Mouse (Mus musculus): Measurements from ENCODE around the gene Lrig1. TPM values are rescaled to one million over a fixed set of nuclear protein-coding genes. Genes with fewer than 3 reads are reported as not detected.

Lrig1 gene
- polyA plus RNA-seq, 1 experiment from 2014 or later: 8.0 TPM

GRCm38 (mm10) chr6:94697423-94697822 is 2.5 kb downstream of the Lrig1 start:
- no peak overlapping the region for H3K27ac ChIP-seq
- H3K4me3 ChIP-seq: 0 out of 2 replicates have a peak overlapping the region, but pooled peaks have one; percentile 3
- ATAC-seq (replicated peaks; ENCODE audit: insufficient number of reproducible peaks, insufficient read depth, low FRiP score, low read depth): no peak
- H3K9me3 ChIP-seq (replicated peaks): no peaks in the 10 kb centered on the region
- no peaks in the 10 kb centered on the region for H3K36me3 ChIP-seq
- no peaks in the 10 kb centered on the region for H3K27me3 ChIP-seq
- H3K4me2 ChIP-seq: peak overlapping the region; percentile 85
- H3K9ac ChIP-seq: no peak overlapping the region
- 61% methylated on average over 1 of the region's 1 CpGs for WGBS
- peaks cover 62% of the 10 kb centered on the region for H3K4me1 ChIP-seq (replicated peaks)

- H3K9me3 ChIP-seq (replicated peaks): no peaks in the 10 kb centered on the region
- no peak overlapping the region for H3K9ac ChIP-seq
- H3K4me2 ChIP-seq: peak overlapping the region; percentile 85; the same call in 1 of the 2 replicates
- no peak overlapping the region for H3K27ac ChIP-seq
- no peak for ATAC-seq (replicated peaks; ENCODE audit: insufficient number of reproducible peaks, insufficient read depth, low FRiP score, low read depth)
- 62% methylated on average over 10 of the region's 10 CpGs for WGBS
- peaks cover 67% of the 10 kb centered on the region for H3K4me1 ChIP-seq (replicated peaks)
- 0 out of 2 replicates have a peak overlapping the region, but pooled peaks have one; percentile 3 for H3K4me3 ChIP-seq
- H3K36me3 ChIP-seq: no peaks in the 10 kb centered on the region
- H3K27me3 ChIP-seq: no peaks in the 10 kb centered on the region
Observed at GRCm38 (mm10) chr6:94696182-94697080, 3.5 kb downstream of the Lrig1 start.

- Histone ChIP-seq H3K9me3 (replicated peaks) (no peaks in the 10 kb centered on the region), H3K27ac (0 out of 2 replicates have a peak overlapping the region, but pooled peaks have one; percentile 17), H3K4me2 (peak overlapping the region; percentile 4; the same call in 1 of the 2 replicates), H3K4me3 (no peak overlapping the region), H3K4me1 (replicated peaks) (peaks cover 73% of the 10 kb centered on the region), H3K36me3 (no peaks in the 10 kb centered on the region), H3K9ac (no peak overlapping the region), H3K27me3 (no peaks in the 10 kb centered on the region)
- no peak for ATAC-seq (replicated peaks; ENCODE audit: insufficient number of reproducible peaks, insufficient read depth, low FRiP score, low read depth)
- WGBS: 52% methylated on average over 9 of the region's 9 CpGs
Observed at GRCm38 (mm10) chr6:94695121-94695930, 4.6 kb downstream of the Lrig1 start.

- H3K36me3 ChIP-seq: no peaks in the 10 kb centered on the region
- H3K27ac ChIP-seq: peak overlapping the region; percentile 36; the same call in 1 of the 2 replicates
- H3K27me3 ChIP-seq: no peaks in the 10 kb centered on the region
- ATAC-seq (replicated peaks; ENCODE audit: insufficient number of reproducible peaks, insufficient read depth, low FRiP score, low read depth): no peak
- no peak overlapping the region for H3K9ac ChIP-seq
- 25% methylated on average over 1 of the region's 1 CpGs for WGBS
- no peak overlapping the region for H3K4me3 ChIP-seq
- H3K9me3 ChIP-seq (replicated peaks): no peaks in the 10 kb centered on the region
- peak overlapping the region; percentile 4; the same call in 1 of the 2 replicates for H3K4me2 ChIP-seq
- H3K4me1 ChIP-seq (replicated peaks): peaks cover 77% of the 10 kb centered on the region
Observed at GRCm38 (mm10) chr6:94694481-94694880, 5.5 kb downstream of the Lrig1 start.

GRCm38 (mm10) chr6:94693091-94693490 is 6.9 kb downstream of the Lrig1 start:
- H3K9me3 ChIP-seq (replicated peaks): no peaks in the 10 kb centered on the region
- H3K27ac ChIP-seq: no peak overlapping the region
- peaks cover 79% of the 10 kb centered on the region for H3K4me1 ChIP-seq (replicated peaks)
- 68% methylated on average over 9 of the region's 9 CpGs for WGBS
- no peak overlapping the region for H3K4me3 ChIP-seq
- H3K9ac ChIP-seq: no peak overlapping the region
- no peaks in the 10 kb centered on the region for H3K27me3 ChIP-seq
- H3K36me3 ChIP-seq: no peaks in the 10 kb centered on the region
- ATAC-seq (replicated peaks; ENCODE audit: insufficient number of reproducible peaks, insufficient read depth, low FRiP score, low read depth): no peak
- no peak overlapping the region for H3K4me2 ChIP-seq

- Histone ChIP-seq H3K4me2 (no peak overlapping the region), H3K9me3 (replicated peaks) (no peaks in the 10 kb centered on the region), H3K4me1 (replicated peaks) (peaks cover 72% of the 10 kb centered on the region), H3K27ac (no peak overlapping the region), H3K27me3 (no peaks in the 10 kb centered on the region), H3K4me3 (no peak overlapping the region), H3K9ac (no peak overlapping the region), H3K36me3 (no peaks in the 10 kb centered on the region)
- ATAC-seq (replicated peaks; ENCODE audit: insufficient number of reproducible peaks, insufficient read depth, low FRiP score, low read depth): no peak
- WGBS: 87% methylated on average over 2 of the region's 2 CpGs
Observed at GRCm38 (mm10) chr6:94692003-94692402, 8.0 kb downstream of the Lrig1 start.

GRCm38 (mm10) chr6:94690247-94690646 is 9.7 kb downstream of the Lrig1 start:
- peaks cover 70% of the 10 kb centered on the region for H3K4me1 ChIP-seq (replicated peaks)
- no peak for ATAC-seq (replicated peaks; ENCODE audit: insufficient number of reproducible peaks, insufficient read depth, low FRiP score, low read depth)
- H3K27ac ChIP-seq: no peak overlapping the region
- no peaks in the 10 kb centered on the region for H3K9me3 ChIP-seq (replicated peaks)
- WGBS: 71% methylated on average over 7 of the region's 7 CpGs
- no peaks in the 10 kb centered on the region for H3K36me3 ChIP-seq
- H3K9ac ChIP-seq: no peak overlapping the region
- no peak overlapping the region for H3K4me2 ChIP-seq
- no peaks in the 10 kb centered on the region for H3K27me3 ChIP-seq
- H3K4me3 ChIP-seq: no peak overlapping the region

- Histone ChIP-seq H3K9me3 (replicated peaks) (no peaks in the 10 kb centered on the region), H3K4me1 (replicated peaks) (peaks cover 74% of the 10 kb centered on the region), H3K4me3 (no peak overlapping the region), H3K27ac (0 out of 2 replicates have a peak overlapping the region, but pooled peaks have one; percentile 8), H3K4me2 (no peak overlapping the region), H3K9ac (no peak overlapping the region), H3K27me3 (no peaks in the 10 kb centered on the region), H3K36me3 (no peaks in the 10 kb centered on the region)
- ATAC-seq (replicated peaks; ENCODE audit: insufficient number of reproducible peaks, insufficient read depth, low FRiP score, low read depth): no peak; the same call in 1 of the 2 replicates
- WGBS: 54% methylated on average over 4 of the region's 4 CpGs
Observed at GRCm38 (mm10) chr6:94688722-94689121, 11.2 kb downstream of the Lrig1 start.

- Histone ChIP-seq H3K4me2 (no peak overlapping the region), H3K27me3 (no peaks in the 10 kb centered on the region), H3K27ac (no peak overlapping the region), H3K36me3 (no peaks in the 10 kb centered on the region), H3K4me1 (replicated peaks) (peaks cover 71% of the 10 kb centered on the region), H3K9ac (no peak overlapping the region), H3K4me3 (no peak overlapping the region), H3K9me3 (replicated peaks) (no peaks in the 10 kb centered on the region)
- no peak for ATAC-seq (replicated peaks; ENCODE audit: insufficient number of reproducible peaks, insufficient read depth, low FRiP score, low read depth)
- 59% methylated on average over 6 of the region's 6 CpGs for WGBS
Observed at GRCm38 (mm10) chr6:94686048-94686447, 13.9 kb downstream of the Lrig1 start.

- Histone ChIP-seq H3K27ac (peak overlapping the region; percentile 67), H3K4me2 (peak overlapping the region; percentile 42; the same call in 1 of the 2 replicates), H3K27me3 (no peaks in the 10 kb centered on the region), H3K4me1 (replicated peaks) (peaks cover 71% of the 10 kb centered on the region), H3K9me3 (replicated peaks) (no peaks in the 10 kb centered on the region), H3K4me3 (no peak overlapping the region), H3K9ac (no peak overlapping the region), H3K36me3 (no peaks in the 10 kb centered on the region)
- no peak for ATAC-seq (replicated peaks; ENCODE audit: insufficient number of reproducible peaks, insufficient read depth, low FRiP score, low read depth)
- WGBS: 69% methylated on average over 6 of the region's 6 CpGs
Observed at GRCm38 (mm10) chr6:94685611-94686010, 14.3 kb downstream of the Lrig1 start.
